Mouse (Mus musculus) CD4-positive naive resting alpha-beta T cell, adult 57 days (primary cell): Measurements from ENCODE around the gene Ccl12. TPM values are rescaled to one million over a fixed set of nuclear protein-coding genes. Genes with fewer than 3 reads are reported as not detected.

Experiments
- total RNA-seq: library from RNA; stranded (reverse); gene quantifications from one replicate; pipeline ENCODE4 v1.2.4, GENCODE M21; 2023

Gene Ccl12
- total RNA-seq = not detected

GRCm38 (mm10) chr11:82101529-82101928 is at the start of gene Ccl12:
Ccl12 (plus strand) TSS chr11:82101845.

GRCm38 (mm10) chr11:82057646-82058045 is 44.0 kb upstream of the Ccl12 start, which contains the start of gene Ccl11:
Ccl11 (plus strand) TSS chr11:82057823.

GRCm38 (mm10) chr11:82114885-82115284 is 13.2 kb downstream of the Ccl12 start, which contains the start of gene Ccl8:
Ccl8 (plus strand) TSS chr11:82115185.

Other genes with a start within 250 kb of the Ccl12 start
- not detected for gene 5530401A14Rik, start 241.2 kb upstream of the Ccl12 start, total RNA-seq
- not detected for gene Asic2, start 133.4 kb upstream of the Ccl12 start, total RNA-seq
- 0.77 TPM for gene Ccl2, start 66.3 kb upstream of the Ccl12 start, total RNA-seq
- gene Gm17268, start 63.3 kb upstream of the Ccl12 start, total RNA-seq = not detected
- not detected for gene Ccl7, start 56.1 kb upstream of the Ccl12 start, total RNA-seq
- not detected for gene Ccl11, start 44.0 kb upstream of the Ccl12 start, total RNA-seq
- gene Ccl8, start 13.3 kb downstream of the Ccl12 start, total RNA-seq = not detected
- gene Ccl1, start 203.8 kb downstream of the Ccl12 start, total RNA-seq = not detected